Mouse (Mus musculus): ENCODE data around the gene Sf3b3. TPM values are rescaled to one million over a fixed set of nuclear protein-coding genes. Genes with fewer than 3 reads are reported as not detected.

Gene Sf3b3
- polyA plus RNA-seq, 1 experiment from 2014 or later: 125 TPM

GRCm38 (mm10) chr8:110844941-110845340, 1.6 kb downstream of the Sf3b3 start:
- H3K9me3 ChIP-seq: no peaks in the 10 kb centered on the region
- ATAC-seq (ENCODE audit: insufficient number of reproducible peaks, low FRiP score, low TSS enrichment, low read depth): no peak
- WGBS: 74% methylated on average over 3 of the region's 3 CpGs
- no peak overlapping the region for H3K9ac ChIP-seq
- no peak overlapping the region for H3K27ac ChIP-seq
- H3K4me3 ChIP-seq: peak overlapping the region; percentile 75
- no peaks in the 10 kb centered on the region for H3K27me3 ChIP-seq
- peak overlapping the region; percentile 63 for H3K4me2 ChIP-seq
- peaks cover 46% of the 10 kb centered on the region for H3K36me3 ChIP-seq
- peaks cover 12% of the 10 kb centered on the region for H3K4me1 ChIP-seq

- 70% methylated on average over 5 of the region's 5 CpGs for WGBS
- H3K9ac ChIP-seq: no peak overlapping the region
- H3K4me3 ChIP-seq: no peak overlapping the region
- no peak overlapping the region for H3K27ac ChIP-seq
- no peak for ATAC-seq (ENCODE audit: insufficient number of reproducible peaks, low FRiP score, low TSS enrichment, low read depth)
- peaks cover 12% of the 10 kb centered on the region for H3K4me1 ChIP-seq
- H3K27me3 ChIP-seq: no peaks in the 10 kb centered on the region
- no peak overlapping the region for H3K4me2 ChIP-seq
- H3K9me3 ChIP-seq: no peaks in the 10 kb centered on the region
- H3K36me3 ChIP-seq: peaks cover 59% of the 10 kb centered on the region
These were observed 3.4 kb downstream of the Sf3b3 start for GRCm38 (mm10) chr8:110843207-110843606.

- Histone ChIP-seq H3K4me1 (peaks cover 5% of the 10 kb centered on the region; the same call in 1 of the 2 replicates), H3K27me3 (no peaks in the 10 kb centered on the region), H3K4me2 (no peak overlapping the region), H3K9me3 (no peaks in the 10 kb centered on the region), H3K4me3 (no peak overlapping the region), H3K36me3 (peaks cover 71% of the 10 kb centered on the region), H3K9ac (no peak overlapping the region), H3K27ac (no peak overlapping the region)
- ATAC-seq (ENCODE audit: insufficient number of reproducible peaks, low FRiP score, low TSS enrichment, low read depth): no peak
- WGBS: 93% methylated on average over 3 of the region's 3 CpGs
These were observed 4.5 kb downstream of the Sf3b3 start for GRCm38 (mm10) chr8:110842012-110842574.

- H3K4me1 ChIP-seq: no peaks in the 10 kb centered on the region
- peaks cover 94% of the 10 kb centered on the region for H3K36me3 ChIP-seq
- H3K4me3 ChIP-seq: no peak overlapping the region
- ATAC-seq (ENCODE audit: insufficient number of reproducible peaks, low FRiP score, low TSS enrichment, low read depth): no peak
- H3K9me3 ChIP-seq: no peaks in the 10 kb centered on the region
- WGBS: 83% methylated on average over 3 of the region's 3 CpGs
- no peak overlapping the region for H3K4me2 ChIP-seq
- H3K27me3 ChIP-seq: no peaks in the 10 kb centered on the region
- no peak overlapping the region for H3K9ac ChIP-seq
- H3K27ac ChIP-seq: no peak overlapping the region
These were observed 14.6 kb downstream of the Sf3b3 start for GRCm38 (mm10) chr8:110831956-110832355.

GRCm38 (mm10) chr8:110828511-110828910, 18.1 kb downstream of the Sf3b3 start:
- Histone ChIP-seq H3K36me3 (peaks cover 94% of the 10 kb centered on the region), H3K4me1 (no peaks in the 10 kb centered on the region), H3K27me3 (no peaks in the 10 kb centered on the region), H3K9me3 (no peaks in the 10 kb centered on the region), H3K27ac (no peak overlapping the region), H3K4me3 (no peak overlapping the region), H3K9ac (no peak overlapping the region), H3K4me2 (no peak overlapping the region)
- 85% methylated on average over 3 of the region's 3 CpGs for whole genome bisulfite sequencing
- ATAC-seq (ENCODE audit: insufficient number of reproducible peaks, low FRiP score, low TSS enrichment, low read depth): no peak

GRCm38 (mm10) chr8:110824861-110825260, 21.7 kb downstream of the Sf3b3 start:
- H3K4me3 ChIP-seq: no peak overlapping the region
- no peak for ATAC-seq (ENCODE audit: insufficient number of reproducible peaks, low FRiP score, low TSS enrichment, low read depth)
- no peaks in the 10 kb centered on the region for H3K27me3 ChIP-seq
- WGBS: 77% methylated on average over 1 of the region's 1 CpGs
- H3K4me2 ChIP-seq: no peak overlapping the region
- H3K9me3 ChIP-seq: no peaks in the 10 kb centered on the region
- peaks cover 97% of the 10 kb centered on the region for H3K36me3 ChIP-seq
- no peaks in the 10 kb centered on the region for H3K4me1 ChIP-seq
- no peak overlapping the region for H3K9ac ChIP-seq
- no peak overlapping the region for H3K27ac ChIP-seq

GRCm38 (mm10) chr8:110821960-110822359, 24.6 kb downstream of the Sf3b3 start:
- Histone ChIP-seq H3K4me2 (no peak overlapping the region), H3K9me3 (no peaks in the 10 kb centered on the region), H3K4me1 (no peaks in the 10 kb centered on the region), H3K4me3 (no peak overlapping the region), H3K27me3 (no peaks in the 10 kb centered on the region), H3K36me3 (peaks cover 98% of the 10 kb centered on the region), H3K9ac (no peak overlapping the region), H3K27ac (no peak overlapping the region)
- WGBS: 84% methylated on average over 3 of the region's 3 CpGs
- no peak for ATAC-seq (ENCODE audit: insufficient number of reproducible peaks, low FRiP score, low TSS enrichment, low read depth)

GRCm38 (mm10) chr8:110820257-110820656, 26.3 kb downstream of the Sf3b3 start:
- 87% methylated on average over 2 of the region's 2 CpGs for WGBS
- Histone ChIP-seq H3K4me1 (no peaks in the 10 kb centered on the region), H3K27ac (no peak overlapping the region), H3K9me3 (no peaks in the 10 kb centered on the region), H3K27me3 (no peaks in the 10 kb centered on the region), H3K9ac (no peak overlapping the region), H3K4me2 (no peak overlapping the region), H3K4me3 (no peak overlapping the region), H3K36me3 (peaks cover 96% of the 10 kb centered on the region)
- no peak for ATAC-seq (ENCODE audit: insufficient number of reproducible peaks, low FRiP score, low TSS enrichment, low read depth)

- H3K4me2 ChIP-seq: no peak overlapping the region
- H3K9ac ChIP-seq: no peak overlapping the region
- no peak for ATAC-seq (ENCODE audit: insufficient number of reproducible peaks, low FRiP score, low TSS enrichment, low read depth)
- 84% methylated on average over 3 of the region's 3 CpGs for WGBS
- no peak overlapping the region for H3K4me3 ChIP-seq
- peaks cover 97% of the 10 kb centered on the region for H3K36me3 ChIP-seq
- H3K9me3 ChIP-seq: no peaks in the 10 kb centered on the region
- no peak overlapping the region for H3K27ac ChIP-seq
- no peaks in the 10 kb centered on the region for H3K4me1 ChIP-seq
- no peaks in the 10 kb centered on the region for H3K27me3 ChIP-seq
These were observed 28.0 kb downstream of the Sf3b3 start for GRCm38 (mm10) chr8:110818593-110818992.

- H3K4me1 ChIP-seq: no peaks in the 10 kb centered on the region
These were observed 29.6 kb downstream of the Sf3b3 start for GRCm38 (mm10) chr8:110816990-110817389.

GRCm38 (mm10) chr8:110815308-110815707, 31.3 kb downstream of the Sf3b3 start:
- no peak overlapping the region for H3K4me2 ChIP-seq
- H3K36me3 ChIP-seq: peaks cover 97% of the 10 kb centered on the region
- H3K9me3 ChIP-seq: no peaks in the 10 kb centered on the region
- no peaks in the 10 kb centered on the region for H3K27me3 ChIP-seq
- no peak overlapping the region for H3K27ac ChIP-seq
- H3K4me1 ChIP-seq: peaks cover 4% of the 10 kb centered on the region
- no peak for ATAC-seq (ENCODE audit: insufficient number of reproducible peaks, low FRiP score, low TSS enrichment, low read depth)
- H3K4me3 ChIP-seq: no peak overlapping the region
- no peak overlapping the region for H3K9ac ChIP-seq
- 76% methylated on average over 3 of the region's 3 CpGs for WGBS

More at GRCm38 (mm10) chr8:110816990-110817389, 29.6 kb downstream of the Sf3b3 start:
- H3K9me3 ChIP-seq: no peaks in the 10 kb centered on the region
- no peak overlapping the region for H3K4me3 ChIP-seq
- no peak for ATAC-seq (ENCODE audit: insufficient number of reproducible peaks, low FRiP score, low TSS enrichment, low read depth)
- no peak overlapping the region for H3K4me2 ChIP-seq
- peaks cover 97% of the 10 kb centered on the region for H3K36me3 ChIP-seq
- no peaks in the 10 kb centered on the region for H3K27me3 ChIP-seq
- 91% methylated on average over 1 of the region's 1 CpGs for WGBS
- H3K9ac ChIP-seq: no peak overlapping the region
- H3K27ac ChIP-seq: no peak overlapping the region

GRCm38 (mm10) chr8:110813081-110813812, 33.3 kb downstream of the Sf3b3 start:
- peaks cover 91% of the 10 kb centered on the region for H3K36me3 ChIP-seq
- H3K27ac ChIP-seq: no peak overlapping the region
- no peaks in the 10 kb centered on the region for H3K9me3 ChIP-seq
- no peak for ATAC-seq (ENCODE audit: insufficient number of reproducible peaks, low FRiP score, low TSS enrichment, low read depth)
- 80% methylated on average over 7 of the region's 7 CpGs for WGBS
- no peaks in the 10 kb centered on the region for H3K27me3 ChIP-seq
- H3K4me3 ChIP-seq: no peak overlapping the region
- H3K4me1 ChIP-seq: peaks cover 19% of the 10 kb centered on the region
- no peak overlapping the region for H3K9ac ChIP-seq
- H3K4me2 ChIP-seq: no peak overlapping the region
